Mouse (Mus musculus) liver, embryonic 13.5 days (tissue): ENCODE results near the gene Uggt2. TPM values are rescaled to one million over a fixed set of nuclear protein-coding genes. Genes with fewer than 3 reads are reported as not detected.
A peak's percentile ranks its signal among the peaks of the same experiment; 100 is the strongest.

ENCODE experiments used
- ATAC-seq: fragments of 200-750 bp; cut with Nextera tagmentation; 2 replicates; pipeline ENCODE4 v1.8.0; 2017; ENCODE audit warnings: low read depth, mild to moderate bottlenecking, moderate number of reproducible peaks, moderate library complexity
- DNase-seq: peaks from one replicate; pipeline ENCODE4 v3.0.0; 2022
- H3K27ac ChIP-seq: fragments of 300-500 bp; sonication (generic); 2 replicates; pipeline ENCODE4 v1.5.1; 2015; ENCODE audit warnings: moderate library complexity, mild to moderate bottlenecking, inconsistent platforms
- H3K27me3 ChIP-seq: fragments of 300-500 bp; sonication (generic); 2 replicates; pipeline ENCODE4 v1.6.1; 2015; ENCODE audit warnings: mild to moderate bottlenecking, inconsistent platforms
- H3K36me3 ChIP-seq: fragments of 300-500 bp; sonication (generic); 2 replicates; pipeline ENCODE4 v1.6.1; 2015; ENCODE audit warnings: mild to moderate bottlenecking, inconsistent platforms
- H3K4me1 ChIP-seq: fragments of 300-500 bp; sonication (generic); replicated peaks from 2 replicates; pipeline ENCODE4 v1.6.1; 2015; ENCODE audit warnings: inconsistent platforms
- H3K4me2 ChIP-seq: fragments of 300-500 bp; sonication (generic); 2 replicates; pipeline ENCODE4 v1.6.1; 2015; ENCODE audit warnings: inconsistent platforms, mild to moderate bottlenecking, moderate library complexity
- H3K4me3 ChIP-seq: fragments of 300-500 bp; sonication (generic); replicated peaks from 2 replicates; pipeline ENCODE4 v1.5.1; 2015; ENCODE audit warnings: mild to moderate bottlenecking, inconsistent platforms
- H3K9ac ChIP-seq: fragments of 300-500 bp; sonication (generic); 2 replicates; pipeline ENCODE4 v1.6.1; 2015; ENCODE audit warnings: mild to moderate bottlenecking, inconsistent platforms
- H3K9me3 ChIP-seq: fragments of 300-500 bp; sonication (generic); replicated peaks from 2 replicates; pipeline ENCODE4 v1.6.1; 2016; ENCODE audit warnings: inconsistent platforms
- WGBS: fragments of 180-500 bp; shearing (Covaris S2); methylation state at CpG from one replicate; pipeline ENCODE4 v1.1.7; 2015; ENCODE audit not compliant: insufficient replicate concordance; 5-methylcytosine and 5-hydroxymethylcytosine counted together
- polyA plus RNA-seq: library from polyadenylated mRNA; unstranded; fragments of >200 nt; fragmentation: Nextera tagmentation; extraction: Ambion mirVana; gene quantifications from 2 replicates; pipeline ENCODE4 v1.2.1, GENCODE M21; 2015

The Uggt2 gene
- polyA plus RNA-seq, 1 experiment from 2014 or later, result 1.4 TPM

DNA sequence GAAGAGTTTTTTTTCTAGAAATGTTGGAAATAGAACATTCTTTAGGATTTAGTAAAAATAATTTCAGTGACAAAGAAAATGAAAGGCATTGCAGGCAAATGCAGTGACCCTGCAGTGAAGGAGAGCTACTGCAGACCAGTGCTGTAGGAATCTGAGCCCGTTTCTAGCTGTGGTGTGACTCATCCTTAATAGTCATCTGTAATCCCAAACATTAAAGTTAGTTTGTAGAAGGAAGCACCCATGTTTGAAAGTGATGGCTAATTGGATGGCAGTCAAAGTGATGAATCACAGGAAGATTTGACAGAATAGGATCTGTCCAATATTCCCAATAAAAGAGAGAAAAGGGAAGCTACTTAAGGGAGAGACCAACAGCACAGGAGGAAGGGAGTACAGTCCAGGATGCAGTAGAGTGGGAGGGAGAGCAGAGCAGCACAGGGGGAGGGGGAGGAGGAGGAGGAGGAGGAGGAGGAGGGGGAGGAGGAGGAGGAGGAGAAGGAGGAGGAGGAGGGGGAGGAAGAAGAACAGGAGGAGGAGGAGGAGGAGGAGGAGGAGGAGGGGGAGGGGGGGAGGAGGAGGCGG is 71.5 kb downstream of the Uggt2 start:
- Histone ChIP-seq H3K36me3 (peaks cover 3% of the 10 kb centered on the region; the same call in 1 of the 2 replicates), H3K4me2 (no peak overlapping the region), H3K27me3 (no peaks in the 10 kb centered on the region), H3K9me3 (no peaks in the 10 kb centered on the region), H3K4me1 (no peaks in the 10 kb centered on the region), H3K27ac (no peak overlapping the region), H3K9ac (no peak overlapping the region), H3K4me3 (no peak overlapping the region)
- DNase-seq (no peak), ATAC-seq (no peak)
- WGBS, result 44% methylated on average over 2 of the region's 2 CpGs

DNA sequence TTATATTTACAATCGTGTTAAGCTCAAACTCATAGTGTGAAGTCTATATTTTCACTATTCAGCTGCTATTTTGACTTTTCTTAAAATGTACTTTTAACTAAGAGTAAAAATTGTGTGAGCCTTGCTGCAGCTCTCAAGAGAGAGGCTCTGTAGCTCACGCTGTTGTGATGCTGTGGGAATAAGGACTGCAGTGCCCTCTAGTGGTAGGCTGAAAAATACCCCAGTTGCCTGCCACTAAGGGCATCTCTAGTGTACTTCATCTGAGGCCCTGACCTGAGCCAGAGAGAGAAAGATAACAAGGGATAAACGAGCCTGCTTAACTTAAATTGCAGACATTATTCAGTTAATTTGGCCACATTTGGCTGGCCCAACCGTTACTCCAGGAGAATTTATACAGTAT is 72.1 kb downstream of the Uggt2 start:
- 26% methylated on average over 4 of the region's 4 CpGs for WGBS
- DNase-seq (peak; percentile 43), ATAC-seq (peak; percentile 82)
- no peak overlapping the region for H3K4me2 ChIP-seq
- H3K36me3 ChIP-seq, result peaks cover 3% of the 10 kb centered on the region; the same call in 1 of the 2 replicates
- H3K9me3 ChIP-seq, result no peaks in the 10 kb centered on the region
- no peaks in the 10 kb centered on the region for H3K27me3 ChIP-seq
- H3K4me1 ChIP-seq, result no peaks in the 10 kb centered on the region
- H3K4me3 ChIP-seq, result no peak overlapping the region
- no peak overlapping the region for H3K27ac ChIP-seq
- no peak overlapping the region for H3K9ac ChIP-seq

DNA sequence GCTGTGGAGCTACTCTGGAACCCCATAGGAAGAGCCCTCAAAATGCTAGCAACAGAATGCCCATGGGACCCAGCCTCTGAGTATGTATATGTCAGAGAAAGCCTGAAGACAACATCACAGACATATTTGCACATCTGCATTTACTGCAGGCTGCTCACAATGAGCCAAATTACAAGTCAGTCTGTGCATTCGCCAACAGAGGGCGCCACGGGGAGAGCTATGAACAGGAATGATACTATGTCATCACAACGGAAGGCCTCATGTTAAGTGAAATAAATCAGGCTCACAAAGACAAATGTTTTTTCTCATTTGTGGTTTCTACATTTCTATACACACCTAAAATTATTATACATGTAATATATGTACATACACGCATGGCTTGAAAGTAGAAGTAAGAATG is 73.3 kb downstream of the Uggt2 start:
- Histone ChIP-seq H3K9ac (no peak overlapping the region), H3K4me3 (no peak overlapping the region), H3K27ac (no peak overlapping the region), H3K4me1 (no peaks in the 10 kb centered on the region), H3K9me3 (no peaks in the 10 kb centered on the region), H3K4me2 (no peak overlapping the region), H3K36me3 (no peaks in the 10 kb centered on the region), H3K27me3 (no peaks in the 10 kb centered on the region)
- WGBS, result 50% methylated on average over 5 of the region's 5 CpGs
- ATAC-seq (no peak), DNase-seq (no peak)

DNA sequence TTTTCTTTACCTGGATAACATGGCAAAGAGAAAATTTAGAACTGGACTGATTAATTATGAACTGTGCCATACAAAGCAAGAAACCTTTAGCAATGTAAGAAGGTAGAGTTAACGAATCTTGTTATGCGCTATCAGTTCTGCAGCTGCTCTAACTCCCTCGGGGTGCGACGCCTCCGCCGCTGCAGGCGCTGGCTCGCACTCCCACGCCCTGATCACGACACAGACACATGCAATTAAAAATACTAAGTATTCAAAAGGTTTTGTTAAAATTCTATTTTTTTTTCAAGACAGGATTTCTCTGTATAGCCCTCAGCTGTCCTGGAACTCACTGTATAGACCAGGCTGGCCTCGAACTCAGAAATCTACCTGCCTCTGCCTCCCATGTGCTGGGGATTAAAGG is 85.7 kb downstream of the Uggt2 start:
- Histone ChIP-seq H3K4me1 (no peaks in the 10 kb centered on the region), H3K27me3 (no peaks in the 10 kb centered on the region), H3K9me3 (no peaks in the 10 kb centered on the region), H3K9ac (no peak overlapping the region), H3K4me2 (no peak overlapping the region), H3K27ac (no peak overlapping the region), H3K36me3 (no peaks in the 10 kb centered on the region), H3K4me3 (no peak overlapping the region)
- WGBS, result 65% methylated on average over 12 of the region's 12 CpGs
- DNase-seq (no peak), ATAC-seq (no peak)

DNA sequence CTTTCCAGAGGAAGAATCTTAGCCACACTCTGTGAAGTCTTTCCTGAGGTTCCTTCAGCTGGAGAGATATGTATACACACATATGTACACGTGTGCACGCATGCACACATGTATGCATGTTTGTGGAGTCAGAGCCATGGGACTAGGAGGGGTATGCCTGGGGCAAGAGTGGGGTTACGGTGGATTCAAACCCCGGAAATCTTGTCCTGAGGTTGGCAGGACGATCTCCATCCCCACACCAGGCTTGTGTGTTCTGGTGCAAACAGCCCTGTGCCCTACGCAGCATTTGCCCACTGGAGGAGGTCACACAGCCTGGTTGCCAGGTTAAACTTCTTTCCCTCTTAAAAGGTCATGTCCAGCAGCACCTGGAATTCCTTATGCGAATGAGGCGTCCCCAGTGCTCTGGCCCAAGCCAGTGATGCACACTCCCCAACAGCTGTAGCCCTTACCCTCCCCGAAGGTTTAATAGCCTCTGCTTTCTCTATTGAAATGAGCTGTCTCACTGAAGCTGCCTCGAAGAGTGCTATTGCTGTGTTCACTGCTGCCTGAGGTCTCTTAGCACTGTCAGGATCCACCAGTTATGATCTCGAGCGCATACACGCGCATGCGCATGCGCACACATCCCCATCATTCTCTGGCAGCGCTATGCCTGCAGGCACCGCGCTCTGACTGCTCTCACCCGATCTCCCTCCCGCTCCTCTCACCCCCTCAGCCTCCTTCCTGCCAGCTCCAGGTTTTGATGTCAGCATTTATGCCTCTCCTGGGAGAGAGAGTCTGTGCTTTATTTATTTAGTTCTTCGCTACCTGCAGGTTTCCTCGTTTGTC is 86.4 kb downstream of the Uggt2 start:
- Histone ChIP-seq H3K9me3 (no peaks in the 10 kb centered on the region), H3K36me3 (no peaks in the 10 kb centered on the region), H3K4me2 (peak overlapping the region; percentile 8; the same call in 1 of the 2 replicates), H3K4me1 (peaks cover 5% of the 10 kb centered on the region; the same call in 1 of the 2 replicates), H3K27me3 (no peaks in the 10 kb centered on the region), H3K27ac (no peak overlapping the region), H3K4me3 (no peak overlapping the region), H3K9ac (no peak overlapping the region)
- WGBS, result 63% methylated on average over 23 of the region's 23 CpGs
- DNase-seq (no peak), ATAC-seq (peak; percentile 29; the same call in 1 of the 2 replicates)

DNA sequence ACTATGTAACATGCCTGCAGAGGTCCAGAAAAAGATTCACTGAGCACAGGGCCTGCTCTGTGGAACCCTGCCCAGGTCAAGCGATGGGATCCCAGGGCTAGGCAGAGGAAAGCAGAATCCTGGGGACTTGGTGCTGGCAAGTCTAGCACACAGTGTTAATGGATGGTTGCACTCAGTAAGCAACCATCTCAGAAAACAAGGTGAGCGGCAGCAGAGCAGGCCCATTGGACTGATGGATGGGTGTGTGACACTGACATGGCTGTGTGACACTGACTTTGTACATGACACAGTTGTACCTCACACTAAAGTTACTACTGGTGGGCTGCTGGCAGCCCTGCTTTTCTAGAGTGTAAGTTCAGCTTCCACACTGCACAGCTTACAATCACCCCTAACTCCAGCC is 89.7 kb downstream of the Uggt2 start:
- Histone ChIP-seq H3K9me3 (no peaks in the 10 kb centered on the region), H3K4me1 (peaks cover 13% of the 10 kb centered on the region), H3K4me2 (no peak overlapping the region), H3K36me3 (no peaks in the 10 kb centered on the region), H3K27me3 (no peaks in the 10 kb centered on the region), H3K9ac (no peak overlapping the region), H3K27ac (no peak overlapping the region), H3K4me3 (no peak overlapping the region)
- WGBS, result 84% methylated on average over 2 of the region's 2 CpGs
- ATAC-seq (no peak), DNase-seq (no peak)

DNA sequence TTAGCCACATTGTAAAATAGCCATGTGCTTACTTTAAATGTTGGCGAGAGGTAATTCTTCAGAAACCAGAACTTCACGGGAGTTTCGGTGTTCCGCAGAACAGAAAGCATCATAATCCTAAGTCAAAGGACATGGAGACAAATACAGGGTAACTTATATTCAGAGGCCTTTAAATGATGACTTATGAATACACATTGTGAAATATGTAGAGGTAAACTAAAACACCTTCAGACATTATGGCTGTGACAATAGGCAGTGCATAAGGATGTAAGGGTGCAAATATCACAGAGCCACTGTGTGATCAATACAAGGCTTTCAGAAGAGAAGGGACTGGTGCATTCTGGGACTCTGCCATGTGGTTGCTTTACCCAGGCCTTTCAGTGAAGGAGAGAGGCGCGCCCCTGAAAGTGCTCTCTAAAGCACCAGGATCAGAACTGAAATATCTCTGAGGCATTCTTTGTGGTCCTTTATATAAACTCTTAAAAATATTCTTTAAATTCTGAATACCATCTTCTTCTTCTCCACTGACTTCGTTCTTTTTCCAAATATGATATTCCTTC is 91.1 kb downstream of the Uggt2 start:
- Histone ChIP-seq H3K27ac (peak overlapping the region; percentile 3; the same call in 1 of the 2 replicates), H3K9ac (peak overlapping the region; percentile 44), H3K9me3 (no peaks in the 10 kb centered on the region), H3K27me3 (no peaks in the 10 kb centered on the region), H3K4me3 (peak overlapping the region; percentile 65), H3K4me2 (peak overlapping the region; percentile 89), H3K36me3 (no peaks in the 10 kb centered on the region), H3K4me1 (peaks cover 13% of the 10 kb centered on the region)
- ATAC-seq, result no peak
- WGBS, result 42% methylated on average over 7 of the region's 7 CpGs
- DNase-seq, result no peak

DNA sequence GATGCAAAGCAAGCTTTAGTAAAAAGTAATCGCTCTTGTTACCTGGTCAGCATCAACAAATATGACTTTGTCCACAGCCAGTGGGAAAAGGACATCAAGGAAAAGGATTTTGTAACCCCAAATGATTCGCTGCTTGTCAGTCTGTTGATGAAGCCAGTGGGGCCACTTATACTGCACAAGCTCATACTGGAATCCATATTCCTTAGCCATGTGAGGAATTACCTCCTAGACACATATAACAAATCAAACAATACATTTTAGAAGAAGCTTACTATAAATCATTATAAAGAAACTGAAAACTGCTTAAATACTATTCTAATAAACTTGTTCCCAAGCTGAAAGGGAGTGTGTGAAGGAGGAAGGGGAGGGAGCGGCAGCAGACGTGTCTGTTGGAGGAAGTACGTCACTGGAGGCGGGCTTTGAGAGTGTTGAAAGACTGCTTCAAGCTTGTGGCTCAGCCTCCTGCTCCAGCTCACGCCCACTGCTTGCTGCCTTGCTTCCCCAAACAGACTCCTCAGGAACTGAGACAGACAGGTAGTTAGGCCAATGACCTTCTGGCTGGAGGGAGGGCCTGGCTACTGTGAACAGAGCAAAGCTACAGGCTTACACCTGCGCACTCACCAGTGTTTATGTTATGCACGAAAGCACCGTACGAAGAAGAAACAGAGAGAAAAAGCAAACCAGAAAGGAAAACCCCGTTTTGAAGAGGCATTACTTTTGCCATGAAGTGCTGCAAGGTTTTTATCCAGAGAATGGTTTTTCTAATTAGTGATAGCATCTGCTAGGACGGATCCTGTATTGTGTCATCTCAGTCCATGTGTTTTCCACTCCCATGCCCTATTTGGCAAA is 91.9 kb downstream of the Uggt2 start:
- H3K4me1 ChIP-seq, result peaks cover 13% of the 10 kb centered on the region
- no peaks in the 10 kb centered on the region for H3K27me3 ChIP-seq
- ATAC-seq (peak; percentile 100), DNase-seq (peak; percentile 94)
- H3K27ac ChIP-seq, result peak overlapping the region; percentile 70
- H3K4me3 ChIP-seq, result peak overlapping the region; percentile 65
- no peaks in the 10 kb centered on the region for H3K9me3 ChIP-seq
- WGBS, result under 1% methylated on average over 13 of the region's 13 CpGs
- H3K4me2 ChIP-seq, result peak overlapping the region; percentile 89
- no peaks in the 10 kb centered on the region for H3K36me3 ChIP-seq
- peak overlapping the region; percentile 70 for H3K9ac ChIP-seq

DNA sequence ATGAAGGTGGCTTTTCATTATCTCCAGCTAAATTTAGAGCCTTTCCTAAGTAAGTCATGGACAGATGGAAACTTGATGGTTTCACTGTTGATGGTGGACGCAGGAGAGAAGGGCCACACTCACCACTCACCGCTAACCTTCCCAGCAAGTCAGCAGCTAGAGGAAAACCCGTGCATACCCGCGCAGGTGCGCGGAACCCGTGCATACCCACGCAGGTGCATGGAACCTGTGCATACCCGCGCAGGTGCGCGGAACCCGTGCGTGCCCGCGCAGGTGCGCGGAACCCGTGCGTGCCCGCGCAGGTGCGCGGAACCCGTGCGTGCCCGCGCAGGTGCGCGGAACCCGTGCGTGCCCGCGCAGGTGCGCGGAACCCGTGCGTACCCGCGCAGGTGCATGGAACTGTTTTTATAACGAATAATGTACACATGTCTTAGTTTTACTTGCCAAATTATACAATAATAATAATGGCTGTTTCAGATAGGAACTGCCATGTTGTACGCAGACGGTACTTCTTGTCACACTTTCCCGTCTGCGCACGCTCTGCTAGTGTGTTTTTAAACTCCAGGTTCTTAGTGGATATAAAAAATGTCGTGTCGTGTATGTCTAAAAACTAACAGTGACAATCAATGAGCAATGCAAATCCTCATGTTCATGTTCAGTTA is 92.7 kb downstream of the Uggt2 start:
- Histone ChIP-seq H3K4me2 (peak overlapping the region; percentile 89), H3K27ac (peak overlapping the region; percentile 70), H3K36me3 (no peaks in the 10 kb centered on the region), H3K4me1 (peaks cover 13% of the 10 kb centered on the region), H3K4me3 (peak overlapping the region; percentile 65), H3K9ac (peak overlapping the region; percentile 70), H3K9me3 (no peaks in the 10 kb centered on the region), H3K27me3 (no peaks in the 10 kb centered on the region)
- DNase-seq (no peak), ATAC-seq (no peak)
- 4% methylated on average over 49 of the region's 49 CpGs for WGBS

DNA sequence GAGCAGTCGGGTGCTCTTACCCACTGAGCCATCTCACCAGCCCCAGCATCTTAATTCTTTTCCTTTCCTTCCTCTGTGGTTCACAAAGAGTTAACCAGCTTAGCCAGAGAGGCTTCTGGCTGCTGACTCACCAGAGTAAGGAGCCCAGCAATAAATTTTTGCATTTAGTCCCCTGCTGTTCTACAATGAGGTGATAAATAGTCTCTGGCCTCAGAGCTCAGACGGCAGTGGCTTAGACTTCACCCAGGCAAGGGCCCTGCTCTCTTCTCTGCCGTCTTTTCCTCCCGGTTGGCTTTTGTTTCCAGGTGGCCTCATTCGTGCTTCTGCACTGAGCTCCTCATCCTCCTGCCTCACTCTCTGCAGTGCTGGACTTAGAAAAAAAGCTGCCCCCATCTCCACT is 93.4 kb downstream of the Uggt2 start:
- no peaks in the 10 kb centered on the region for H3K36me3 ChIP-seq
- H3K4me2 ChIP-seq, result peak overlapping the region; percentile 89
- no peak overlapping the region for H3K27ac ChIP-seq
- DNase-seq (no peak), ATAC-seq (no peak)
- no peaks in the 10 kb centered on the region for H3K27me3 ChIP-seq
- no peak overlapping the region for H3K9ac ChIP-seq
- H3K9me3 ChIP-seq, result no peaks in the 10 kb centered on the region
- no peak overlapping the region for H3K4me3 ChIP-seq
- peaks cover 13% of the 10 kb centered on the region for H3K4me1 ChIP-seq
- 17% methylated on average over 5 of the region's 5 CpGs for WGBS

DNA sequence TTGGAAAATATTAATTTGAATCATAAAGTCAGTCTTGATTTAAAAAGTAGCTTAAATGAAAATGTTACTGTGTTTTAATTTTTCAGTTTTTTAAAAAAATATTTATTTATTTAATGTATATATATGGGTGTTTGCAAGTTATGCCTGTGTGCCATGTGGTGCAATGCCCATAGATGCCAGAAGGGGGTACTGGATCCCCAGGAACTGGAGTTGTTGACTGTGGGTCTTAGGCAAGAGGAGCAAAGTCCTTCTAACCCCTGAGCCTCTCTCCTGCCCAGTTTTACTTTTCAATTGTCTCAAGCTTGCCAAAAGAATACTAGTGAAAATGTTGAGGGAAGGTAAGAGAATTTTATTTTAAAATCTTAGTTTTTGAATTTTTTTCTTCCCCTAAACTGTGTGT is 95.9 kb downstream of the Uggt2 start:
- H3K4me2 ChIP-seq, result no peak overlapping the region
- peaks cover 16% of the 10 kb centered on the region for H3K4me1 ChIP-seq
- no peak for DNase-seq
- H3K9ac ChIP-seq, result no peak overlapping the region
- ATAC-seq, result no peak
- no peaks in the 10 kb centered on the region for H3K36me3 ChIP-seq
- H3K4me3 ChIP-seq, result no peak overlapping the region
- H3K27me3 ChIP-seq, result no peaks in the 10 kb centered on the region
- no peaks in the 10 kb centered on the region for H3K9me3 ChIP-seq
- H3K27ac ChIP-seq, result no peak overlapping the region
